Mouse (Mus musculus): ENCODE data around the gene Pde8a. TPM values are rescaled to one million over a fixed set of nuclear protein-coding genes. Genes with fewer than 3 reads are reported as not detected.
"Not testable (repeated sequence)": the region's sequence is repeated elsewhere in the genome, so short reads cannot be mapped to it uniquely, and the experiment has no call there.

Pde8a gene
- polyA plus RNA-seq (2016; fragmentation: Nextera tagmentation; extraction: Ambion mirVana) = 3.2 and 3.3 TPM in 2 replicates

DNA sequence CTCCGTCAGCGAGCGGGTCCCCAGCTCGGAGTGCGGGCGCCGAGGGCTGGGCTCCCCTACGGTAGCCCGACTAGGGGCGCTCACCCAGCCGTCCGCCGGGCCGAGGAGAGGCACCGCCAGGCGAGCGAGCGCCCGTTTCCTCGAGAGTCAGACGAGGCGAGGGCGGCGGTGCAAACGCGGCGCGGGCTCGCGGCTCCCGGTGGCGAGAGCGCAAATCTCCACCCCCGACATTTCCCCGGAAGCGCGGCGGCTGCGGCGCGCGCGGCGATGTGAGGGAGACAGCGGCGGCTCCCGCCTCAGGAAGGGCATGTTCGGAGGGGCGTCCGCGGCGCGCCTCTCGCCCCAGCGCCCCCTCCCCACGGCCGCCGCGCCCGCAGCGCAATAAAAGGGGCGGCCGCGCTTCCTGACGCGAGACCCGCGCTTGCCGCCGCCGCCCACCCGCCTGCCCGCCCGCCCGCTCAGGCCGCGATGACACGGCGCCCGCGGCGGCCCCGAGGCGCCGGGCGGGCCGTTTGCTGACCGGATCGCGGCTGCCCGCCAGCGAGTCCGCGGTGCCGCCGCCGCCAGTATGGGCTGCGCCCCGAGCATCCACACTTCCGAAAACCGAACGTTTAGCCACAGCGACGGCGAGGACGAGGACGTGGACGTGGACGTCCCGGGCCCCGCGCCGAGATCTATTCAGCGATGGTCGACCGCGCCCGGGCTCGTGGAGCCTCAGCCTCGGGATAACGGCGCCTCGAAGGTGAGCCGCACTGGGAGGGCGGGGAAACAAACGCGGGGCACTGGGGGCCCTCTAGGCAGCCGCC lies at the start of gene Pde8a:
TSS of gene Pde8a (plus strand) at position 250 of the 806 bp plus-strand sequence.
- Histone ChIP-seq H3K9me3 (replicated peaks) (no peaks in the 10 kb centered on the region), H3K27me3 (ENCODE audit: low read depth, poor library complexity, severe bottlenecking) (peaks cover 85% of the 10 kb centered on the region), H3K4me3 (peak within 1 kb of the TSS; percentile 55), H3K4me1 (peaks cover 40% of the 10 kb centered on the region), H3K36me3 (no peaks in the 10 kb centered on the region), H3K27ac (peak within 1 kb of the TSS; percentile 80)
- WGBS = 1% methylated on average over 118 of the region's 128 CpGs
- DNase-seq (ENCODE audit: low spot score) = peak; percentile 60

DNA sequence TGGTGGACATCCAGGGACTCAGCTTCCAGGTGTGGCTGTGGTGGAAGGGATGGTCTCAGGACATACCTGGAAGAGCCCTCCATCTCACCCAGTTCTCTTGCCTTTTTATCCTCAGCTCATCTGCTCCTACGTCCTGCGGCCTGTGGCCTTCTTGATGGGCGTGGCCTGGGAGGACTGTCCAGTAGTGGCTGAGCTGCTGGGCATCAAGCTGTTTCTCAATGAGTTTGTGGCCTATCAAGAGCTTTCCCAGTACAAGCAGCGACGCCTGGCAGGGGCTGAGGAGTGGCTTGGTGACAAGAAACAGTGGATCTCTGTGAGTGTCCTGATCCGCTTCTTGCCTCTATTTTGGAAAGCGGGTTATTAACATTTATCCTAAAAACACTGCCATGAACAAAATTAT lies 49.0 kb upstream of the Pde8a start:
- no peak overlapping the region for H3K4me3 ChIP-seq
- no peak for DNase-seq (ENCODE audit: low spot score)
- H3K4me1 ChIP-seq = no peaks in the 10 kb centered on the region; the same call in 1 of the 2 replicates
- H3K9me3 ChIP-seq (replicated peaks) = no peaks in the 10 kb centered on the region
- H3K27ac ChIP-seq = no peak overlapping the region
- H3K27me3 ChIP-seq (ENCODE audit: low read depth, poor library complexity, severe bottlenecking) = peaks cover 19% of the 10 kb centered on the region
- no peaks in the 10 kb centered on the region for H3K36me3 ChIP-seq
- 63% methylated on average over 7 of the region's 7 CpGs for WGBS

DNA sequence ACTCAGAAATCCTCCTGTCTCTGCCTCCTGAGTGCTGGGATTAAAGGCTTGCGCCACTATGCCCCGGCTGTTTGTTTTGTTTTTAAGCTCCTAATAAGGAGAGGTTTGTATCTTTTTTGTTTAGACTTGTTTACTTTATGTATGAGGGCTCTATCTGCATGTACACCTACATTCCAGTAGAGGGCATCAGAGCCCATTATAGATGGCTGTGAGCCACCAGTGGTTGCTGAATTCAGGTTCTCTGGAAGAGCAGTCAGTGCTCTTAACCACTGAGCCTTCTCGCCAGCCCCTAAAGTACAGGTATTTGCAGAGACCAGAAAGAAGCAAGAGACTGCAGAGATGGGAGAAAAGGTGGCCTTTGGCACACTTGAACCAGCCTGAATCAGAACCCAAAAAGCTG lies 46.3 kb upstream of the Pde8a start:
- 47% methylated on average over 3 of the region's 3 CpGs for WGBS
- H3K9me3 ChIP-seq (replicated peaks) = no peaks in the 10 kb centered on the region
- H3K27ac ChIP-seq = no peak overlapping the region; the same call in 1 of the 2 replicates
- no peaks in the 10 kb centered on the region for H3K4me1 ChIP-seq
- no peaks in the 10 kb centered on the region for H3K36me3 ChIP-seq
- no peak for DNase-seq (ENCODE audit: low spot score)
- H3K27me3 ChIP-seq (ENCODE audit: low read depth, poor library complexity, severe bottlenecking) = peaks cover 26% of the 10 kb centered on the region
- H3K4me3 ChIP-seq = no peak overlapping the region

DNA sequence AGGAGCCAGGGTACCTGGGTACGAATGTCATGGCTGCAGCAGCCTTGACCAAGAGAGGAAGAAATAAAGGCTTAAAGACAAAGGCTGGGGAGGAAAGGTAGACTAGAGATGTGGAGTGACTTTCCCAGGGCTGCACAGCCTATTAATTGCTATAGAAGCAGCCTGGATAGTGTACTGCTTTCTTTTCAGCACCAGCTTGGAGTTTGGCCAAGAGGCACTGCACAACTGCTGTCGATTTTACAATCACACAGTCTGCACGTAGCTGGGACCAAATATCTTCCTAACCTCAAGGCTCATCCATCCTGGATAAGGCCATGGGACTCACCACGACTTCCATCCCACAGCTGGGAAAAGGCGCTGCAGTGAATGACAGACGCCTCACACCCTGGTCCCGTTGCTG lies 44.0 kb upstream of the Pde8a start:
- no peaks in the 10 kb centered on the region for H3K9me3 ChIP-seq (replicated peaks)
- H3K4me1 ChIP-seq = no peaks in the 10 kb centered on the region
- H3K27me3 ChIP-seq (ENCODE audit: low read depth, poor library complexity, severe bottlenecking) = peaks cover 26% of the 10 kb centered on the region
- no peak for DNase-seq (ENCODE audit: low spot score)
- whole genome bisulfite sequencing = 78% methylated on average over 7 of the region's 7 CpGs
- H3K36me3 ChIP-seq = no peaks in the 10 kb centered on the region
- no peak overlapping the region for H3K27ac ChIP-seq
- H3K4me3 ChIP-seq = no peak overlapping the region

DNA sequence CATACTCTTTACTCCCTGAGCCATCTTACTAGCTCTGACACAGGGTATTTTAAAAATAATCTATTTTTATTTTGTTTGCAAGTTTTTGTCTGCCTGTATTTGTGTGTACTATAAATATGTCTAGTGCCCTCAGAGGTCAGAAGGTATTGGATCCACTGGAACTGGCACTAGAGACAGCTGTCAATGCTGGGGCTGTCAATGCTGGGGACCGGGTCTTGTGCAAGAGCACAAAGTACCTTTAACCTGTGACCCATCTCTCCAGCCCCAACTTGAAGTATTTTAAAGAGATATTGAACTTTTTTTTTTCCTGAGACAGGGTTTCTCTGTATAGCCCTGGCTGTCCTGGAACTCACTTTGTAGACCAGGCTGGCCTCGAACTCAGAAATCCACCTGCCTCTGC lies 39.5 kb upstream of the Pde8a start:
- Histone ChIP-seq H3K4me3 (no peak overlapping the region), H3K36me3 (no peaks in the 10 kb centered on the region), H3K27me3 (ENCODE audit: low read depth, poor library complexity, severe bottlenecking) (peaks cover 13% of the 10 kb centered on the region), H3K9me3 (replicated peaks) (no peaks in the 10 kb centered on the region), H3K4me1 (peaks cover 28% of the 10 kb centered on the region), H3K27ac (no peak overlapping the region)
- 87% methylated on average over 2 of the region's 2 CpGs for whole genome bisulfite sequencing
- DNase-seq (ENCODE audit: low spot score) = no peak

DNA sequence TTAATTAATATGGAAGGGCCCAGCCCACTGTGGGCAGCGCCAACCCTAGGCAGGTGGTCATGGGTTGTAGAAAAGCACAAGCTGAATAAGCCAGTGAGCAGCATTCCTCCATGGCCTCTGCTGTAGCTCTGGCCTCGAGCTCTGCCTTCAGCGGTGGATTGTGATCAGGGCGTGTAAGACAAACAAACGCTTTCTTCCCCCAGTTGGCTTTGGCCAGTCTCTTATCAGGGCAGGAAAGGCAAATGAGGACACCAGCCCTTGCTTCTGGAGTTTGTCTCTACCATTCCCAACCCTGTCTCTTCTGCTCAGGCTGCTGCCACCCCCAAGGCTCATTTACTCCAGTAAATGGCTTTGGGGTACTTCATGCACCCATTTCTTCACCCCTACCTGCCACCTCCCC lies 38.7 kb upstream of the Pde8a start:
- H3K36me3 ChIP-seq = no peaks in the 10 kb centered on the region
- no peak for DNase-seq (ENCODE audit: low spot score)
- 84% methylated on average over 5 of the region's 5 CpGs for whole genome bisulfite sequencing
- H3K4me3 ChIP-seq = no peak overlapping the region
- H3K27ac ChIP-seq = no peak overlapping the region
- H3K27me3 ChIP-seq (ENCODE audit: low read depth, poor library complexity, severe bottlenecking) = peaks cover 5% of the 10 kb centered on the region; the same call in 1 of the 2 replicates
- H3K4me1 ChIP-seq = peaks cover 34% of the 10 kb centered on the region
- H3K9me3 ChIP-seq (replicated peaks) = no peaks in the 10 kb centered on the region

DNA sequence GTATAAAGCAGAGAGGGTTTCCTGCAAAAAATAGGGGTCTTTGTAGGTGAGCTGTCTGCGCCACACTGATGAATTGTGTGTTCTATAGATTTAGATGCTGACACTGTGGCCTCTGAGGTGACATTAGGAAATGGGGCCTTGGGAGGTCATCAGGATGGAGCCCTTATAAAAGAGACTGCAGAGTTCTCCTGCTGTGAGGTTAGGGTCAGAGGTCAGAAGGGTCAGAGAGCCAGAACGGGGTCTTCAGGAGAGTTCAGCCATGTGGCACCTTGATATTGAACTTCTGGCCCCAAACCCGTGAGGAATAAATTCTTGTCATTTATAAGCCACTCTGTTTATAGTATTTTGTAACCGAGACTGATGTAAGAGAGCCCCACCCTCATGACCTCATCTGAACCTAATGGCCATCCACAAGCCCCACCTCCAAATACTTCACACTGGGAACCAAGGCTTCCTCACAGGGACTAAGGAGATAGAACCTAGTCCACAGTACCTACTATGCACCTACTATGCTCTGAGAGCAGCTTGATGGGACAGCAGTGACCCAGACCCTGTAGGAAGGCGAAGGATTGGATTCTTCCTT lies 37.1 kb upstream of the Pde8a start:
- DNase-seq (ENCODE audit: low spot score) = peak; percentile 65
- H3K4me3 ChIP-seq = no peak overlapping the region
- no peaks in the 10 kb centered on the region for H3K9me3 ChIP-seq (replicated peaks)
- peak overlapping the region; percentile 34; the same call in 1 of the 2 replicates for H3K27ac ChIP-seq
- H3K4me1 ChIP-seq = peaks cover 36% of the 10 kb centered on the region
- no peaks in the 10 kb centered on the region for H3K36me3 ChIP-seq
- no peaks in the 10 kb centered on the region for H3K27me3 ChIP-seq (ENCODE audit: low read depth, poor library complexity, severe bottlenecking)
- 31% methylated on average over 5 of the region's 5 CpGs for WGBS

DNA sequence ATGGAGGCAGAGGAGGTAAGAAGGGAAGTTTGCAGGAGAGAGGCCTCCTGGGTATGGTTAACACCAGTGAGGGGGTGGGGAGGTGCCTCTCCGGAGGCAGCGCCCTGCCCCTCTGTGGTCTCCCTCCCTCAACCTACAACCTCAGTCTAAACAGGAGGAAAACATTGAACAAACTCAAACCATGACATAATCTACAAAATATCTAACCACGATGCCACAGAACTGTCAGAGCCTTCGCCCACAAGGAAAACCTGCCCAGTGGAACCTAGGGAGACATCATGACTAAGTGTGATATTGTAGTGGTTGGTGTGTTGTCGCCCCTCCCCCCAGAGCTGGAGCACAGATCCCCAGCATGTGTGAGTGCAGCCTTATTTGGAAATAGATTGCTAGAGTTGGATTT lies 33.9 kb upstream of the Pde8a start:
- no peak overlapping the region for H3K4me3 ChIP-seq
- 72% methylated on average over 5 of the region's 5 CpGs for WGBS
- no peaks in the 10 kb centered on the region for H3K27me3 ChIP-seq (ENCODE audit: low read depth, poor library complexity, severe bottlenecking)
- H3K36me3 ChIP-seq = no peaks in the 10 kb centered on the region
- H3K27ac ChIP-seq = no peak overlapping the region
- no peak for DNase-seq (ENCODE audit: low spot score)
- peaks cover 36% of the 10 kb centered on the region for H3K4me1 ChIP-seq
- H3K9me3 ChIP-seq (replicated peaks) = no peaks in the 10 kb centered on the region

DNA sequence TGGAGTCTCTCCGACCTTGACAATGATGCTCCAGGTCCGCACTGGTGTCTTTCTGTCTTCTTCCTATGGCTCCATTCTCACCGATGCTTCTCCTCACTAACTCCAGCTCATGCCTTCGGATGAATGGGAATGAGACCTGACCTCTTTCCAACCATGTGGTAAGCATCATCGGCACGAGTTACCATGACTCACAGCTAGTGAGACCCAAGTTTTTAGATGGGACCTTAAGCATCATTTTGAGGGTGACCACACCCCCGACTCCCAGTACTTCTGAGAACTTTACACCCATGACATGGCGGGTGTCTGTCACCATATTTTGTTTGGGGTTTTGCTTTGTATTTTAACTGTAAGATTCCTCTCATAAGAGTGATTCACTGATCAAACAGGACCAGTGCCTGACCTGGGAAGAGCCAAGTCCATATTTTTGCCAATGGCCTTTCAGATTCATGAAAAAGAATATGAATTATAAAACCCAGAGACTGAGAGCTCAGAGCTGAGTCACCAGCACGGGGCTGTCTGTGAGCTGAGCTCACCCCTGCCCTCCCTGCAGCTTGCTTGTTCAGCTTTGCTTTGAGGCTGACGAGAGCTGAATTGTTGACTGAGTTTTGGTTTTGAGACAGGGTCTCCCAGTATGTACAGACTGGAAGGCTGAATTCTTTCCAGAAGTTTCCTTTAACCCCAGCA lies 30.8 kb upstream of the Pde8a start:
- H3K27me3 ChIP-seq (ENCODE audit: low read depth, poor library complexity, severe bottlenecking) = no peaks in the 10 kb centered on the region
- 0 out of 2 replicates have a peak, but pooled peaks cover 2% of the 10 kb centered on the region for H3K9me3 ChIP-seq (replicated peaks)
- H3K4me1 ChIP-seq = peaks cover 9% of the 10 kb centered on the region
- H3K27ac ChIP-seq = no peak overlapping the region
- no peak overlapping the region for H3K4me3 ChIP-seq
- no peak for DNase-seq (ENCODE audit: low spot score)
- WGBS = 90% methylated on average over 10 of the region's 10 CpGs
- H3K36me3 ChIP-seq = no peaks in the 10 kb centered on the region

DNA sequence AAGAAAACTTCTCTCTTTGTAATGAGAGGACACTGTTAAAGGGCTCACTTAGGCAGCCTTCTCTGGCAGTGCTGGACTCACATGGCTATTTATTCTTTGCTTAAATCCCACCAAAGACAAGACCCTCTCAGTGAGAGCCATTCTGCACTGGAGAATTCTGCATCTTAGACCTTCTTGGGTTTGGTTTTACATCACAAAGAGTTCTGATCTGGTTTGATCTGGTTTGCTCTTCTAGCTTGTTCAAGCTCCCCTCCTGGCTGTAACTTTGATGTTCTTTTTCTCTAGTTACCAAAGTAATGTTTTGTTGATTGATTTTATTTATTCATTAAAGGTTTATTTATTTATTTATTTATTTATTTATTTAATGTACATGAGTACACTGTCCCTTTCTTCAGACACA lies 30.2 kb upstream of the Pde8a start:
- Histone ChIP-seq H3K27me3 (ENCODE audit: low read depth, poor library complexity, severe bottlenecking) (no peaks in the 10 kb centered on the region), H3K4me3 (no peak overlapping the region), H3K36me3 (no peaks in the 10 kb centered on the region), H3K4me1 (peaks cover 8% of the 10 kb centered on the region), H3K27ac (no peak overlapping the region), H3K9me3 (replicated peaks) (0 out of 2 replicates have a peak, but pooled peaks cover 2% of the 10 kb centered on the region)
- no peak for DNase-seq (ENCODE audit: low spot score)

DNA sequence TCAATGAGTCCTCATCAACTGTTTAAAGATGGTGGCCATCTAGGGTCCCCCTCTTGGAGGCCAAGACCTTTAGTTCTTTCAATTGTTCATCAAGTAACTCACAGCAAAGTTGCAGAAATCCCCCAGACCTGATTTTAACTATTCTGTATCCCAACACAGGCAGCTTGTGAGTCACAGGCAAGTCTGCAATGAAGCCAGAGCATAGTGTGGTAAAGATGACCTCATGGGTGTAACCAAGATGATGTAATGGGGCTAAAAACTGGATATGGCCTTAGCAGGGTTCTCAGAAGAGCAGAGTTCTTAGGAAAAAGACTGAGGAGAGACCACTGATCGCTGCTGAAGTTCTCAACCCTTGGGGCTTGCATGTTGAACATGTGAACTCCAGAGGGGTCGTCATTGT lies 29.3 kb upstream of the Pde8a start:
- WGBS = 86% methylated on average over 2 of the region's 2 CpGs
- Histone ChIP-seq H3K4me1 (peaks cover 10% of the 10 kb centered on the region), H3K9me3 (replicated peaks) (0 out of 2 replicates have a peak, but pooled peaks cover 2% of the 10 kb centered on the region), H3K27me3 (ENCODE audit: low read depth, poor library complexity, severe bottlenecking) (no peaks in the 10 kb centered on the region), H3K27ac (no peak overlapping the region), H3K36me3 (no peaks in the 10 kb centered on the region), H3K4me3 (no peak overlapping the region)
- no peak for DNase-seq (ENCODE audit: low spot score)

DNA sequence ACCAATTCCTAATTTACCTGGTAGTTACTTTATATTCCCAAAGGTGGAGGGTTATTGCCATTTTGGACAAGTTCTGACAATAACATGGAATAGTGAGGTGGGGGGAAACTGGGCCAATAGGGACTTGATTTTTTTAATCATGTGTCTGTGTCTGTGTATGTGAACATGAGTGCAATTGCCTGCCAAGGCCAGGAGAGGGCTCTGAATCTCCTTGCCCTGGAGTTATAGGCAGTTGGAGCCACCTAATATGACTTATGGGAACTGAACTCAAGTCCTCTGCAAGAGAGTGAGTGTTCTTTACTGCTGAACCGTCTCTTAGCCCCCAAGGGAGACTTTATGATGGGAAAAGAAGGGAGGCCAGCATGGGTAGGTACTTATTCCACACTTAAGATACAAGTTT lies 28.7 kb upstream of the Pde8a start:
- H3K4me1 ChIP-seq = peaks cover 10% of the 10 kb centered on the region
- DNase-seq (ENCODE audit: low spot score) = no peak
- H3K27ac ChIP-seq = no peak overlapping the region
- H3K27me3 ChIP-seq (ENCODE audit: low read depth, poor library complexity, severe bottlenecking) = no peaks in the 10 kb centered on the region
- 0 out of 2 replicates have a peak, but pooled peaks cover 2% of the 10 kb centered on the region for H3K9me3 ChIP-seq (replicated peaks)
- H3K36me3 ChIP-seq = no peaks in the 10 kb centered on the region
- no peak overlapping the region for H3K4me3 ChIP-seq
- WGBS = 94% methylated on average over 1 of the region's 1 CpGs

DNA sequence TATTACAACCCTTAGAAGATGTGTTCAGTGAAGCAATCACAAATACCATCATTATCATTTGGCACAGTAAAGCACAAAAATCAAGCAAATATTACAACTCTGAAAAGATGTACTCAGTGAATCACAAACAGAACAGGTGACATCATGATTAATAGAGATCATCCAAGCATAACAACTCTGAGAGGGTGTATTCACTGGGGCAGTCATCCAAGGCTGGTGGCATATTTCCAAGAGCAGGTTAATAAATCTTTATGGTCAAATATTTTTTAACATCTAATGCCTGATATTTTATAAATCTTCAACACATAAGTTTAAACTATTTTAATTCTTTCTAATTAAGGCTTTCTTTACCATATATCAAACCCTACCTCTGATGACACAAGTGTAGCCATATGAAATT lies 27.4 kb upstream of the Pde8a start:
- not testable (repeated sequence) for DNase-seq (ENCODE audit: low spot score); H3K36me3 ChIP-seq; H3K9me3 ChIP-seq (replicated peaks); H3K27ac ChIP-seq; H3K4me3 ChIP-seq; H3K27me3 ChIP-seq (ENCODE audit: low read depth, poor library complexity, severe bottlenecking)
- H3K4me1 ChIP-seq = peaks cover 15% of the 10 kb centered on the region

All from limb, embryonic 10.5 days (tissue).